Mouse (Mus musculus) heart, postnatal 25 days (tissue): ENCODE measurements at regions not wholly inside any gene's neighbourhood (a gene's known extent, or its start where the extent isn't known, plus 50 kb on each side); places are given as distances from the start of the nearest gene placed in this dataset.

ENCODE experiments used
- DNase-seq: peaks from one replicate; pipeline ENCODE4 v3.0.0; 2022; ENCODE audit warnings: low spot score
- intact Hi-C: fragments of 180-260 bp; cut with DNase I; formaldehyde crosslinking; loops from one replicate; pipeline ENCODE4 v1.15.1; 2025

DNA sequence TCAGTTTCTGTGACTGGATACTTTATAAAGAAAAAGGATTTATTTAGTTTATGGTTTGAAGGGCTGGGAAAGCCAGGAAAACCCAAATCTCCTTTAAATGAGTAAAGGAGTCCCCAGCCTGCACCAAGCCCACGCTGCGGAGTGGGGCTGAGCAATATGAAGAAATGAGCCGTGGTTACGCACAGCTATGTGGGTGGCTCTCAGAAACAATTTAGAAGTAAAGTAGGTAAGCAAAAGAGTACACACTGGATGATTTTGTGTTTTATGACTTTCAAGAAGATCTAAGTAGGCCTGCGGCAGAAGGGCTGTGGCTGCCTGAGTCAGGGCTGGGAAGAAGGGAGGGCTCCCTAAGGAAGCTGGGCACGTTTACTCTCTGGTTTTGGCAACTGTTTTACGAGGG, 82.6 kb upstream of the Gjb5 start:
- DNase-seq: no peak
- intact Hi-C loops: no loop called here

DNA sequence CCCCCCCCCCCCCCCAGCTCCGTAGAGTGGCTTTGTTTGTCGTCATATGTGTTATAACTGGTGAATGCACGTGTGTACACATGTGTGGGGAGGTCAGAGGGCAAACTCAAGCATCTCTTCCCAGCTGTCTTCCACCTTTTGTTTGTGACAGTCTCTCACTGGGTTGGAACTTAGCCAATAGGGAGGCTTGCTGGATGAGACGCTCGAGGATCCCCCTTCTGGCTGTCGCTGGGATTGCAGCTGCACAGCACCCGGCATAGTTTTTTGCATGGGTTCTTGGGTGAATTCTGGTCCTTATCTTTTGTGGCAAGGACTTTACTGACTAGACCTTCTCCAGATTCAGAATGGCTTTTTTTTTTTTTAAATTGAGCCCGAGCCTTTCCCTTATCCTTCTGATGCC, 77.1 kb upstream of the Gjb5 start:
- no peak for DNase-seq
- intact Hi-C loops: loop anchor here (1.0 kb wide), 1 partner anchor 67 kb away; no protein-coding TSS in a partner anchor

DNA sequence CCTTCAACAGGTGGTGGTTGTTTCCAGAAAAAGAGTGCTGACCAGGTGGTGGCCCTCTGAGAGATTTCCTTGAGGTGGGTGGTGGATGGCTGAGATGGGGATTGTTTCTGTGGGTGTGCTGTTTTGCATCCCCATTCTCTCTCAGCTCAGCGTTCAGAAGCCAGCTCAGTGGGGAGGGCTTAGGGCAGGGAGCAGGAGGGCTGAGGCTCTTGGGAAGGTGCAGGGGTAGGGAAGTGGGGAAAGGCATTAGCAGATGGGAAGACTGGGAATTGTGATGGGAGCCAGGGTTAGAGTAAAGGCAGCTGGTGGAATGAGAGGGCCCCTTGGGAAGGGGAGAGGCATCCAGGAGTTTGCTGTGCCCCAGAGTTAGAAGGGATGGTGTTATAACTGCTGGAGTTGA, 72.3 kb upstream of the Gjb5 start:
- DNase-seq: no peak
- intact Hi-C loops: no loop called here

DNA sequence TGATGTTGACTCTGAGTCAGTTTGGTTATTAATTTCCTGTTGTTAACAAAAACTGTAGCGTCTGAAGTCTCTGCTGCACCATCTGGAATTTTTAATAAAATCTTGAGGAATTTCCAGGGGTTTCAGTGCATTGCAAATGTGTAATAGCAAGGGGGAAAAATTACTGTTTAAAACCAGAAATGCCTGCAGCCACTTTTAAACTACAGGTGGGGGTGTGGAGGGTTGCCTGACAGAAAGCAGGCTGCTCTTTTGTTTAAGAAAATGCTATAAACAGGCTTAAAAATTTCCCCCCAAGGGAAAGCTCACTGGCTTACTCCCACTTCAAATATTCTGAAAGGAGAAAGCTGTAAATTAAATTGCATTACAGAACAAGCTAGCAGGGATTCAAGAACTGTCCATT, 71.8 kb upstream of the Gjb5 start:
- intact Hi-C loops: no loop called here
- DNase-seq: no peak

DNA sequence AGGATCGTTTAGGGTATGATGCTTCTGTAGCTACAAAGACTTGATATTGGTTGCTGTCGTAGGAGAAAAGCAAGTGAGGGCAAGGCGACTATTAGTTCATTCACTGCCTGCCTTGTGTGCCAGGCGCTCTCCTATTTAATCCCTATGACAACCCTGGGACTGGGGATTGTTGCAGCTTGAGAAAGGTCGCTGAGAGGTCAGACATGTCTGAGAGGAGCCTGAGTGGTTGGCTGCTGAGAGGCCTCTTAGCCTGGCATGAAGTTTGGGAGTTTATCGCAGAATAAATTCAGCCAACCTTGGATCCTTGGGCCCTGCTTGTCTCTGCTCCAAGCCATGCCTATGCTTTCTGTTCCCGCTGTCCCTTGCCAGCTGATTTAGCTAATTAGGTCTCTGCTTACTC, 65.9 kb upstream of the Gjb5 start:
- no peak for DNase-seq
- intact Hi-C loops: no loop called here

DNA sequence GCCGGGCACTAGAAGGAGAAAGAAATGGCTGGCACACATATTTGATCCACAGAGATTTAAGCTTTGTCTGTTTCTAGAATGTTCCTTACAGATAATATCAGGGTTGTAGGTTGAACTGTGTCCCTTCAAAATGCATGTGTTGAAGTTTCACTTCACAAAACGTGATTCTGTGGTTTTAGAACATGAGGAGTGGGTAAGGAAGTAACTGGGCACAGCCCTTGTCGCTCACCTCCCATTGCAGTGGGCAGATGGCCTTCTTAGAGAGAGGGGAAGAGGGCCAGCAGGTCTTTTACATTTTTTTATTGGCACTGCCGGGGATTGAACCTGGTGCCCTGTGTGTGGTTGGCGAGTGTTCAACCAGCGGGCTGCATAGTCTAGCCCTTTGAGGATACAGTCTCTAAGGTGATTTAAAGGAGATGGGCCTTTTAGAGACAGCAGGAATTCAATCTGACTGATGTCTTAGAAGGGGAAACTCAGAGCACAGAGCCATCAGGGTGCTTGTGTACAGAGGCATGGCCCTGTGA, 64.0 kb upstream of the Gjb5 start:
- no peak for DNase-seq
- intact Hi-C loops: no loop called here

DNA sequence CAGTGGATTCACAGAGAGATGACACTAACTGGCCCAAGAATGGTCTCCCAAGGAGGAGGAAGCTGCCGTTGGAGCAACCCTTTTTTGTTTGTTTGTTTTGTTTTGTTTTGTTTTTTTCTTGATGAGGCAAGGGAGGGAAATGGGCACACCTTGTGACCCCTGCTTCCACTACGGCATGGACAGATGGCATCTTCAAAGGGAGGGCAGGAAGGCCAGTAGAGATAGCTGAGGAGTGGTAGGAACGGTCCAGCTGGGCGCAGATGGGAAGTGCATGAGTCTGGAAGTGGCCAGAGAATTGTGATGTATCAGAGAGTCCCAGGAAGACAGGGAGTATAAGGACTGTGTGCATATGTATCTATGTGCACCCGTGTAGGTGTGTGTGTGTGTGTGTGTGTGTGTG, 63.1 kb upstream of the Gjb5 start:
- intact Hi-C loops: no loop called here
- DNase-seq: no peak

DNA sequence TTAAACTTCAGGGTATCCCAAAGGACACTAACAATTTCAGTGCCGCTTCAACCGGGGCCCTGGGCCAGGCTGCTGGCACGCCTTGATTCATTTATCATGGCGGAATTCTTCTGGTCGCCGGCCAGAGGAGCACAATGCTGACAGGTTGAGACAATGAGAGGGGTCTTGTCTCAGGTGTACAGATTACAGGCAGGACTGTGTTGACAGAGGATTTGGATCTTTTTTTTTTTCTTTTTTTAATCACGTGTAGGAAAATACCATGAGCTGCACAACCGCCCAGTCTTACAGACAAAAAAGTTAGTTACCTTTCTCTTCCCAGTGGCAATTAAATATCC, 61.8 kb upstream of the Gjb5 start:
- intact Hi-C loops: no loop called here
- no peak for DNase-seq

DNA sequence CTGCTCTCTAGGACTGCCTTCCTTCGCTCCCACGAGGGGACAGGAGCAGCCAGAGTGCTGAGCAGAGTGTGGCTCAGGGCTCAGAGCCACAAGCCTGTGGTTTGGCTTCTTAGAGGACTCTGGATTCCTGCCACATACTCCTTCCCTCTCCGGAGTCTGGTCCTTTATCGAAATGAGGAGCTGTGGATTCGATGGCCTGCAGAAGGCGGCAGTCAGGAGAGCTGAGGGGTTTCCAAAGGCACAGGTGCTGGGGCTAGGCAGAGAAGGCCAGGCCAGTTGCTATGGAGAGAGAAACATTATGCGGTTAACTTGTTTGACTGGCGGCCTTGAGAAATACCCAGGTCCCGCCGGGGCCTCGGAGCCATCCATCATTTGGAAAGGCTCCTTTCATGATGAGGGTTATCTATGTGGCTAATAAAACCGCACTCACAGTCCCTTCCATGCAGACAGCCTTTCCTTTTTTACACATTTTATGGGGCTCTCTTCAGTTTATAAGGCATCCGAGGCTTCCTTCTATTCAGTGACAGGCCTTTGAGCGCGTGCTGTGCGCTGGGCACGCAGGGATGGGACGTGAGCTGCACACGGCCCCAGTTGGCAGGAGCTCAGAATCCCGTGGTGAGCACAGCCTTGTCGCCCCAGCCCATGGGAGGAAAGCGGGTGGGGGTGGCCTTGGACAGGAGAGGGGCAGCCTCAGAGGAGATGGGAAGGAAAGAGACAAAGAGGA, 61.2 kb upstream of the Gjb5 start:
- DNase-seq: no peak

DNA sequence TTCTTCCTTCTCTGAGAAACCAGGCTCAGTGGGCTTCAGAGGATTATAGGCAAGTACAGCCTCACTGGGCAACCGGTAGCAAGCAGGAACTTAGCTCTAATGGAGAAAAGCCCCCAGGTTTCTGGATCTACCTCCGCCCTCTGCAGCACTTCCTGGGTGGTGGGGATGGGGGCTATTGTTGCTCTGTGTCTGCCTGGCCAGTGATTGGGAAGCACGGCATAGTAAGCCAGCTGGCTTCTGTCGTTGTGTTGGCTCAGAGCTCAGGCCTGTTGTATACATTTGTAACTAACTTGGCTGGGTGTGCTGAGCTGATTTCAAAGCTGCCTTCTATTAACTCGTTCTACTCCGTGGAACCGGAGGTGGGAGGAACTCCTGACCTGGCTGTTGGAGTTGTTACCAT, 58.9 kb upstream of the Gjb5 start:
- no peak for DNase-seq
- intact Hi-C loops: no loop called here

More for the DNA sequence above, 61.2 kb upstream of the Gjb5 start:
- intact Hi-C loops: no loop called here

DNA sequence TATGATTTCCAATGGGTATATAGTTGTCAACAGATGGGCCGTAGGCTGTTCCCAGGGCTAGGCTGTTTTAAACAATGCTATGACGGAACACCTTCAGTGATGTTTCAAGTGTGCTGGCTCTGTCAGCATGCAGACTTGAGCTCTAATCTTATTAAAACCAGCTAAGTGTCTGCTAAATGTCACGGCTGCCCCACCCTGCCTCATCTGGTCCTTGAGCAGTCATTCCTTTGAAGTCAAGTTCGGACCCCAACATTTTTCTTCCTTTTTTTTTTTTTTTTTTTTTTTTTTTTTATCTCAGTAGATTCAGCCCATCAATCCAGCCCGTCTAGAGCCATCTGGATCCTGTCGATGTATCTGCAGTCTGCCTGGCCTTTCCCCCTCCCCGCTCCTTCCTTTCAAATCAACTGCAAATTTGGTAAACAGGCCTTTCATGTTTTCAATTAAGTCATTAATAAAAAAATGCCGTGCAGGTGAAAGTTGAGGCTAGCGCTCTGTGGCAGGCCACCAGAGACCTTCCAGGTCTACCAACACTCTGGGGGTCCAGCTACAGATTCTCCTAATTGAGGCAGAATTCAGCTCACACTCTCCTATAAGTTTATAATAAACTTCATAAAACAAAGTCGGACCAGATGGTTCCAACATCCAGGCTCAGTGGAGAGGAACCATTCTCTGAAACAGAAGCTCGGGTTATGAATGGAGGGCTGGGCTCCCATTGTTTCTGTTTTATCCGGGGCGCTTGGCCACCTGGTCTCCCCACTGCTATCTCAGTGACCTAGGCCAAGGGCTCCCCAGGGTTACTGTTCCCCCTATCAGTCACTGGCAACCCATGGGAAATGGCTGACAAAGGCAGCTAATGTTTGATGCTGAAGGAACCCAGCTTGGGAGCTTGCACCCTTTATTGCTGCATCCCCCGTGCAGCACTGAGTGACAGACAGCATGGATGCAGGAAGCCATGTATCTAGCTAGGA, 56.3 kb upstream of the Gjb5 start:
- intact Hi-C loops: no loop called here
- DNase-seq: no peak
